Mouse (Mus musculus) cerebellum, postnatal 36 days (tissue): ENCODE results near the gene Fgfr2.

ENCODE experiments used
- DNase-seq, 2 experiments: peaks; one replicate each; pipeline ENCODE4 v3.0.0; 2021 to 2022; ENCODE audit warnings: mixed read lengths in 2 of 2

Gene Fgfr2

DNA sequence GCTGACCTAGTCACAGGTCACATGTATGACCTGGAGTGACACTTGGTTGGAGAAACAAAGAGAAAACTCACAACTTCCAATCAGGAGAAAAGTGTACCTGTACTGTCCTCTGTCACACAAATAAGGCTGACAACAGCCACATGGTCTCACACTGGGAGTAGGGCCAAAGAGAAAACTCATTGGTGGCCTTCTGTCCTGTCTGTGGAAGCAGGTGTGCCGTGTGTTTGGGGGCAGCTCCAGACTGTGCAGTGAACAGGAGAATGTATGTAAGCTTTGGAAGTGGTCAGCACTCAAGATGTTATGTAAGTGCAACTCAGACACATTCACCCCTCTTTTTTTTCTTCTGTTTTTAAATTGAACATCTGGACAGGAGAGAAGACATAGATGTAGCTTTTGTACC is 2421.8 kb downstream of the Fgfr2 start:
- no peak for DNase-seq

DNA sequence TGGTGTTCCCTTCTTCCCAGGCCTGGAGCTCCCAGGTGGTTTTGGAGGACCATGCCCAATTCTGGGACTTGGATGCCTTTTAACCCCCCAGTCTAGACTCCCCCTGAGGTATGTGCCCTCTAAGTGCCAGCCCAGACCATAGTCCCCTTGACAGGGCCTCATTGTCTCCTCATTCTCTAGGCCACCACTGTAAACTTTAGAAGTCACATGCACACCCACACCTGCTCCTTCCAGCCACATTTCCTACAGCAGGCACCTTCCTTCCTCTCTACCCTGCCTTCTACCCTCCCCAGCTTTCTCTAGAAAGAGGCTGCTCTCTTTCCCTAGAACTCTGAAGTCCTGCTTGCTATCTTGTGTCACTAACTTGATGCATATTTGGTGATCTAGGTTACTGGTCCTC is 2424.7 kb downstream of the Fgfr2 start:
- DNase-seq, result no peak

DNA sequence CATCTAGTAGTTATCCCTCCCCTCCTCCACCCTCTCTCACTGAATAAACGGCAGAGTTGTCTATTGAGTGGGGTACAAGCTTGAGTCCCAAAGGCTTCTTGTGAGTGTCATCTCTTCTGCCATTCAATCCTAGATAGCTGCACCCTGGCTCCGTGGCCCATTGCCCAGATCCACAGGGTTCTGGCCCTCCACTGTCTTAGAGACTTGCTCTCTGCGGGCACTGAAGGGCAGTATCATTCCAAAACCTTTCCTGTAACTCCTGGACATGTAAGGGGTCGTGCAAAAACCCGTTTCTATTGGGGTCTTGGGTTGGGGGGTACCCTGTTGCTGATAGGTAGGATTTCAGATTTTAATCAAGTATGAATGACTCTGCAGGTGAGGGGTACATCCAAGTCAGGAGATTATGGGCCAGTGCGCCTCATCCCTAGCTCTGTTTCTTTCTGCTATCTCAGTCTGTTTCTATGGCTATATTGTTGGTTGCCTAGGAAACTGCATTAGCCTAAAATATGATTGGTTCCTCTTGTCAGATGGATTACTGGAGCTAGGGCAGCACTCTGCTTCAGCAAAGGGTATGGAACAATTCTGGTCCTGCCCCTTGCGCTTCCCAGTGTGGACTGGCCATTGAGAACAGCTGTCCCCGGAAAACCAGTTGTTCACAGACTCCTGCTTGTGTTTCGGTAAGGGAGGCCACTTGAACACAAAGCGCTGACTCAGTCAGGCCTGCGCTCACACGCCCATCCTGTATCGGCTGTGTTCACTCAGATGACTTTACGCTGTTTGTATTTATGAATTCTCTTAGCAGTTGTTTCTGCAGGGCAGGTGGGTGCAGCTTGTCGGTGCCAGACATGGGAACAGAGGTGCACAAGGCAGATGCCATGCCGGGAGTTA is 2426.6 kb downstream of the Fgfr2 start:
- peak; percentile 49 to 54 for DNase-seq

DNA sequence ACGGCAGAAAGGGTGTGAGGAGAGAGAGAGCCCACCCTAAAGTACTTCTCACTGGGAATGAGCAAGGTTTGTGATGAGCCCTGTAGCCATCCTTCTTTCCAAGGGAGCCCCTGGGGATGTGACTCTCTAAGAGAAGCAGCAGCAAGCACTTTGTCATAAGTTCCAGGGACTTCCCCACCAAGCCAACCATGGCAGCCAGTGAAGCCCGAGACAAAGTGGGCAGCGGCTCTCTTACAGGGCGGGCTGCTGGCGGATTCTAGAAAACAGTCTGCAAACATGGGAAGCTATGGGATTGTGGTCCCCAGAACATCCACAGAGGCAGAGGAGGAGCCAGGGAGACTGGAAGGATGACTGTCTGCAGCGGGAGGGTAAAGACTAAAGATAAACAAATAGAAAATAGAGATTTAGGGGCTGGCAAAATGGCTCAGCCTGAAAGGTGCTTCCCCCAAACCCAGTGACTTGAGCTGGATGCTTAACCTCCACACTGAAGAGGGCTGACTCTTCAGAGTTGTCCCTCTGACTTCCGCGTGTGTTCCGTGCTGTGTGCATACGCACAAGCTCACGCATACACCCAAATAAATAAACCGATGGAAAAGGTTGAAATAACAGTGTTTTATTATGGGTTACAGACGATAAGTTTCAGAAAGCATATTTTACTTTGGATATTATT is 2427.3 kb downstream of the Fgfr2 start:
- DNase-seq, result no peak

DNA sequence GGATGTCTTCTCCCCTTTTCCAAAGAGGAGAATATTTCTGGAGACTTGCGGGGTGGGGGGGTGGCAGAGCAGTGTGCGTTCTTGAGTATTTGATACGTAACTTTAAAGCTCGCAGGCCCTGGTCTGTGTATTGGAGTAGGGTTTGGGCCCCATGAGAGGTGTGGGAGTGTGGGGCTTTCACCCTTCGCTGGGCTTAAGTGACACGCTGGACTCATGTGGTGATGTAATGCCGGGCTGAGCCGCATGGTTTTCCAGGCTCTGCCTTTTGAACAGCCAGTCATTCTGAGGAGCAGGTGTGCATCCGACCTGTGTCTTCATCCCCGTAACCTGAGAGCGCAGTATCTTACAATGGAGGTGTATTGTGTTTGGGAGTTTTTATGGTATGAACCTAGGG is 2429.4 kb downstream of the Fgfr2 start:
- DNase-seq, result peak; percentile 62

DNA sequence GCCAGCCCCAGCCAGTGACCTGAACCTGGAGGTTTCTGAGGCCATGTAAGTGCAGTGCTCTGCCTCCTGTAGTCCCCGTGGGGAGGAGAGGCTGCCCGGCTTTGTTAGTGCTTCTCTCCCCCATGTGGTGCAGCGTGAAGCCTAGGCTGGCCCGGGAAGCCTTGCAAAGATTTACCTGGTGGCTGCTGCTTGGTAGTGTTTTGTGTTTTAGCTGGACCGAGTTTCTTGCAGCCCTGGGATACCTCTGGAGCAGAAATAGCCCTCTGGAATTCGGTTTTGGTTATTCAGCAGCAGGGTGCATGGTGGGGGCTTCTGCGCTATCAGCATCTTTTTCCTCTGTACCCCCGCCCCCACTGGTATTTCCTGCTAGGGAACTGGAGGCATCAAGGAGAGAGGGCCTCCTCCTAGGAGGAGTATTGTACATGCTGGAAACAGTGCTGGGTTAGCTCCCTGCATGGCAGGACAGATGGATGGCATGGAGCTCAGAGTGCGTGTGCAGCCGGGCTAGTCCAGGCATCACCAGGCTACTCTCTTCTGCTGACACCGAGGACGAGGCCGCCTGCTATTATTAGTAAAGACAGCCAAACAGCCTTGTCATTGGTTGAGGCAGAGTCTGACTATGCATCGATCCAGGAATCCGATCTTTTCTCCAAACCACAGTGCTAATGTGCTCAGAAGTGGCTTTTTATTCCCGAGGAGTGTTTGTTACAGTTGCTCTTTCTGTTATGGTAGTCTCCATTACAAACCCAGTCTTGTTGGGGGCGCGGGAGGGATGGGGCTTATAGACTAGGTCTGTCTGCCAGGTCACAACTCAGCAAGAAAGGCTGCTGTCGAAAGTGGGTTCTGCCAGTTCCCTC is 2430.0 kb downstream of the Fgfr2 start:
- peak; percentile 67 to 75 for DNase-seq

DNA sequence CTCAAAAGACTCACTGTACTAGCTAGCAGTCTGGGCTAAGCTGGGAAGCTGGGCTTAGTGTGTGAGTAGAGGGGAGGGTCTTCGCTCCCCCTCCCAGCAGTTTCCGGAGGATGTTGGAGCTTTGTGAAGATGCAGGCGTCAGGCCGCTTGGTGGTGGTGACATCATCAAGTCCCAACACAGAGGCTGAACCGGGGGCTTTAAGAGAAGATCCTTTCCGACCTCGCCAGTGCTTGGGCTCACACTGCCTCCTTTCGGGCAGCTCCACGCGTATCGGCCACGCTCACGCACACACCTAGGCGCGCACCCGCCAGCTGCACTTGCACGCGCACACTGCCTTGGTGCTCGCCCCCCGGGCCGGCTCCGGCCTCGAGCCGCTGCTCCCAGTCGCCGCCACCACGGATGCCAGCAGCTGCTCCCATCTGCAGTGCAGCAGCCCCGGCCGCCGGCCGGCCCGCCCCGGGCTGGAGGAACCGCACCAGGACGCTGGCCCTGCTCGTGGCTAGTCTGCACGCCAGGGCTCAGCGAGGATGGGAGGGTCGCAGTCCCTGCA is 2430.7 kb downstream of the Fgfr2 start:
- peak; percentile 77 to 83 for DNase-seq

DNA sequence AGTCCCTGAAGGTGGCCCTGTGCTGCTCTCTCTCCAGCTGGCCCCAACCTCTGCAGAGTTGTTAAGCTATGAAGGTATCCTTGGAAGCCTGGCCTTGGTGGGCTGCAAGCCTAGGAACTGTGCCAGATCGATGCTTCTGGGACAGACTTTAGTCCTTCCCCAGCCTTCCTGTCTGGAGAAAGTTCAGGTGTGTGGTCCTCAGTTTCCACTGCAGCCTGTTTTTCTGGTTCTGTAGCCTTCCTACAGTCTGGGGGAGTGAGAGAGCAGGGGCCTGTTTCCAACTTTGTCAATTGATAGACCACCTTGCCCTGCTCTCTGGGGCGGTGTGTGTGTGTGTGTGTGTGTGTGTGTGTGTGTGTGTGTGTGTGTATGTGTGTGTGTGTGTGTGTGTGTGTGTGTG is 2431.2 kb downstream of the Fgfr2 start:
- DNase-seq, result no peak

DNA sequence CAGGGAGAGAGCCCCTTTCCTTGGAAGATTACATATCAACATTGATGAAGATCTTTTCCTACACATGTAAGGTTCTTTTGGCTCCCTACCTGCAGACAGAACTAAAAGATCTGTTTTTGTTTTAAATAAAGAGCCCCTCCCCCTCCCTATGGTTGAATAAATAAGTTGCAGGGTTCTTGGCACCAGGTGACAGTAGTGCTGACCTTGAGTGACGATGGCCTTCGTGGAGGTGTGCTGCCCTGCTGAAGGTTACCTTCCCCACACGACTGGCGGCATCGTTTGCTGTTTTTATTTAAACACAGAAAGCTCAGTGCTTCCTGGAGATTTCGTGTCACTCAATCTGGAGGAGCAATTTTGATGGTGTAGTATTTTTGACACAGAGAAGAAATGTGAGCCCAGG is 2432.3 kb downstream of the Fgfr2 start:
- no peak for DNase-seq

DNA sequence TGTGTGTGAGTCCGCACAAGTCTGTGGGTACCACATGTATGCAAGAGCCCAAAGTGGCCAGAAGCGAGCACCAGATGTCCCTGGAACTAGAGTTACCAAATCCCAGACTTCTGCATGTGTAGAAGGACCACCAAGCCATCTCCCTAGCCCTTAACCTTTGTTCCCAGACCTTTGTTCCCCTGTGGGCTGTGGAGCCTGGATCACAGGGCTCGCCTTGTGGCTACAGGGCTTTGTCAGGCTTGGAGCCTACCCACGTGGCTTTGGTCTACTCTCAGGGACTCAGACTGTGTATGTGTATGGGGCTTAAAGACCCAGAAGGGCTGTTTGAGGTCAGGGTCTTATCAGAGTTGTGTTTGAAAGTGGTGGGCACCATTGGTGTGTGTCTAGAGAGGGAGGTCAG is 2434.5 kb downstream of the Fgfr2 start:
- DNase-seq, result no peak

DNA sequence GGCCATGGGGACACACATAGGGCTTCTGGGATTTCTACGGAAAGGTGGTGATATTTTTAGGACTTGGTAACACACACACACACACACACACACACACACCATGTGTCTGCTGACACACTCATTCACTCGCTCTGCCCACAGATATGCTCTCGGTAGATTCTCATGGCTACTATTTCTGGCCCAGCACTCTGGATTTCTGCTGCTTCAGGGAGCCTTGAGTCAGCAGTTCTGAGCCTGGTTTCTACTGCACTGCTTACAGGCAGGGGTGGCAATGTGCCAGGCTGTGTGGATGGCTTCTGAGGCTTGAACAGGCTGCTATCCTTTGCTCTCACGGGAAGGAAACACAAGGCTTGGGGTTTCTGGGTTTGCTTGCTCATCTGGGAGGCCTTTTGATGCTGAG is 2441.4 kb downstream of the Fgfr2 start:
- DNase-seq, result peak; percentile 78 to 84

DNA sequence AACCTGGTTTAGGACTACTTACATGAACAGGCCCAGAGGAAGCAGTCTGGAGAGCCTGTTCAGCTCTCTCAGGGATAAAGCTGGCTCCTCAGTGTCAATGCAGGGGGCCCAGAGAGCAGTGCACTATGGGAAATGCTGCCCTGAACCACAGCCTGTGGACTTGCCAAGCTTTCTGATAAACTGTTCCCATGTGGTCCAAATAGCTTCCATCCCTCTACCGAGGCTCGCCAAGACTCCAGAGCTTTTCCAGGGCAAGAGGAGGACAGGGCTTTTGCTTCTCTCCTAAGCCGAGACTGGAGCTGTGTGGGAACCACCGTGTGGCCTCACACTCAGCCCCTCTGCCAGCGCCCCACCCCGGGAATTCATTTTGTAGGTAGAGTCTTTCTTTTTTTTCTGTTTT is 2444.7 kb downstream of the Fgfr2 start:
- DNase-seq, result no peak

DNA sequence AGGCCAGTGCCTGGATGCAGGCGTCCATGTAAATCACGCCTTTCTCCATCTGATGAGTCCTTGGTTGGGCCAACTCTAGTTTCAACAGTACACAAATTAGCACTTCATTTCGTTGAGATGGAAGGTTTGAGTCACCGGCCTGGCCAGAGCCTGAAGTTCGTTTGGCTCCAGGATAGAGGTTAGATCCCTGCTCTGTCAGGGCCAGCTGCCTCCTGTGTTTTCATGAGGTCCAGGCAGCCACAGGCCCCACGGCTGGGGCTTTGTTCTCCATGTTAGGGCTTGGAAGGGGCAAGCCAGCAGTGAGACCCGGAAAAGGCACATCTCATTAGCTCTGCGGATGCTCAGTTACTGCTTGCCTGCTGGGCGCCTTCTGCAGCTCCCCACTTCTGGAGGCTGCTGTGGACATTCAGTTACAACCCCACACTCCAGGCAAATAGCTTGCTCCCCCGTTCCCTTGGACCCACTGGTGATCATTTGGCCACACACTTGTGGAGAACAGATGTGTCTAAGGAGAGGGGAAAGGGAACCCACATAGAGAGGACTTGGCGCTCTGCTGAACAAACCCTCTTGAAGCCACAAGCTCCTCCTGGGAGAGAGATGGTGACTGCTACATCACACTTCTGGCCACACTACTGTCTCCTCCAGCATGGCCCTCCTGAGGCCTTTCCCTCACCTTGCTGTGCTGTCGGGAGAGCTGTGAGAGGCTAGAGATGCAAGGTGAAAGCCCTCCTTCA is 2445.4 kb downstream of the Fgfr2 start:
- DNase-seq, result no peak

DNA sequence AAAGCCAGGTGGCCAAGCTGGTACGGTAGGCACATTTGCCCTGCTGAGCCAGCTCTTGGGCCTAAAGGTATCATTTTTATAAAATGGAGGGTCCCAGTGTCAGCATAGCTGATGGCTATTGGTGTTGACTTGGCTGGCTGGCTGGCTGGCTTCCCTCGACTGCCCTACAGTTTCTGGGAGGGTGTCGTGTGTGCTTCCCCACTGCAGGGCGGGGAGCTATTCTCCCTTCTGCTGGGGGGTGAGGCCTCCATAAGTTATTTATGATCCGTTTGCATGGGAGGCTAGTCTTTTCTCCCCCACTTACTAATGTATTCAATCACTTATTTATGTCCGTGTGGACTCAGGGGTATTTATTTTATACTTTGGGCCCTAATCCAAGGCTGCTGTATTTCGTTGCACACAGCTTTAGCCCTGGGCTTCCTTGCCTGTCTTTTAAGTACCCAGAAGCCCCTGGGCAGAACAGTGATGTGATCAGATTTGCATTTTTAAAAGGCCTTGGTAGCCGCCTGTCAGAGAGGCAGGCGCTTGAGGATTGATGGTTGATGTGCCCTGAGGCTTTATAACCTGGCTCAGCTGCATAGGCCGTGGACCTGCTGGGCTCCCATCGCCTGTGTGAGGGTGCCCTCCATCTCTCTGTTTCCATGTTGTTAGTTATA is 2446.1 kb downstream of the Fgfr2 start:
- no peak for DNase-seq

DNA sequence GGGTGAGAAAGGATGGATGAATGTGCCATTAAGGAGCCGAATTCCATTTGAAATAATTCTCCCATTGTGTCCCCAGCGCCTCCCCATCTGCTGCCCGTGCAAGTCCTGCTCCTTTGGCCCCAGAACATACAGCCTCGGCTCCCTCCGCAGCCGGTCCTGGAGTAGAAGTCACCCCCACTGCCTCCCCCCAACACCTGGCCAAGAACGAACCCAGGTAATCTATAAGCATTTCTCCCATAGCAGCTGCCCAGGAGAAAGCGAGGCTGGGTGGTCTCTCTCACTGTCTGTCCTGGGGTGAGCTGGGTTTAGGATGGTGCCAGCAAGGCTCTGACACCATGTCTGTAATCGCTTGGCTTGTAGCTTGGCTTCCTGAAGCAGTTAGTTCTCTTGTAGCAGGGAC is 2448.6 kb downstream of the Fgfr2 start:
- DNase-seq, result no peak

DNA sequence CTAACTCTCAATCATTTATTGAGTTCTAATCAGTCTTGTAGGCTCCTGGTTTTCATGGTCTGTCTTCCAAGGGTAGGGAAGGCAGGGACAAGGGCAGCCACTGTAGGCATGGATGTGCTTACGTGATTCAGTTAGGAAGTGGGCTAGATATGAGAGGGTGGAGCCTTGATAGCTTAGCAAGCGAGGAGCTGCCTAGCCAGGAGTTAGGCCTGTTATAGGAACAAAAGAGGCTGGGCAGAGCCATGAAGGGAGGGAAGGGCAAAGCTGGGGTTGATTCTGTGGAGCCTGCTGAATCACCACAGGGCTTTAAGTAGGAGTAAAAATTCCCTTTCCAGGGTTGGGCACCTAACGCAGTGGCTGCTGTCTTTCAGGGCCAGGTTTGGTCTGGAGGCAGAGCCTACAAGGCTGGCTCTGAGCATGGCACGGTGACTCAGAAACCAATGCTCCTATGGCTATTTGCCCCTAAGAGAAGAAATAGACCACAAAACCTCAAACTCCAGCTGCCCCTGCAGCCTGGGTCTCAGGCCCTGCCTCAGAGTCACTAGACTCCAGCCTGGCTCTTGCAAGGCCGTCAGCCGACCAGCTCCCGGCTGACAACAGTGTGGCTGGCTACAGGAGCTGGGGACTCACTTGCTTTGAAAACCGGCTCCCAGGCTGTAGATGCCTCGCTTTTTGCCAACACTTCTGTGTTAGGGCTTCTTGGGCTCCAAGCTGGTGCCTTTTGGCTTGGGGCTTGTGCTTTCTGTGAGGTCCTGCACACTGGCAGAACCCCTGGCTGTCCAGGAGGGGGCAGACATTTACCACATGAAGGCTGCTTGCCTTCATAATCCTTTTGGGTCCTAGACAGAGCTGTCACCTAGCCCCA is 2449.7 kb downstream of the Fgfr2 start:
- DNase-seq, result peak; percentile 56 to 58

DNA sequence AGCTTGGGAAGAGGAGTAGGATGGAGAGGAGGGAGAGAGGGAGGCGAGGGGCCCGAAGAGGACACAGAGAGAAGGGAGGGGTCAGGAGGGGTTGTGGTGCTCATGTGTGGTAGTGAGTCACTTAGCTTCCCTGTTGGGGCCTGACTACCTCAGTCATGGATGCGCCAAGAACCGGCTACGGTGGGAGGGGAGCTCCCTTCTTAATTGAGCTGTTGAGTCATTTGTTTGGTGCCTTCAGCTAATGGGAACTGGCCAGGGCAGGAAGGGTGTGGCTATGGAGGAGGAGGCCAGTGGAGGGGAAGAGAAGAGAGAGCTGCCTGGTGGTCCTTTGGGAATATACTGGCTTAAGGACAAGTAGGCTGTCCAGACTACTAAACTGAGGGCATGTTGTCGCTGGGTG is 2451.8 kb downstream of the Fgfr2 start:
- no peak for DNase-seq

DNA sequence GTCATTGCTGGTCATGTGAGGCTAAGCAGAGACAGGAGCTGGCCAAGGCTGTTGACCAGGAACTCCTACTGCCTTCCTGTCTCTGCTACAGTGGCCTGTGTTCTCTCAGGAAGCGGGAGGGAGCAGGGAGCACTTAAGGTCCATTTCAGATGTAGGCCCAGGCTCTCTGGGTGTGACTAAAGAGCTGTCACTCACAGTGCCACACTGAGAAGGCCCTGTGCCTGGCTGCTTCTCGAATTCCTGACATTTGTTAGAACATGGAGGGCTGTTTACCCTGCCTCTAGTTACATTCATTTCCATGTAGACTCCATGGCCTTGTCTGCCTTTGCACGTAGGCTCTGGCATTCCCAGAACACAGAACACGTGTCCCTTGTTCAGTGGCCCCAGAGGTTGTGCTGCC is 2452.8 kb downstream of the Fgfr2 start:
- DNase-seq, result no peak

DNA sequence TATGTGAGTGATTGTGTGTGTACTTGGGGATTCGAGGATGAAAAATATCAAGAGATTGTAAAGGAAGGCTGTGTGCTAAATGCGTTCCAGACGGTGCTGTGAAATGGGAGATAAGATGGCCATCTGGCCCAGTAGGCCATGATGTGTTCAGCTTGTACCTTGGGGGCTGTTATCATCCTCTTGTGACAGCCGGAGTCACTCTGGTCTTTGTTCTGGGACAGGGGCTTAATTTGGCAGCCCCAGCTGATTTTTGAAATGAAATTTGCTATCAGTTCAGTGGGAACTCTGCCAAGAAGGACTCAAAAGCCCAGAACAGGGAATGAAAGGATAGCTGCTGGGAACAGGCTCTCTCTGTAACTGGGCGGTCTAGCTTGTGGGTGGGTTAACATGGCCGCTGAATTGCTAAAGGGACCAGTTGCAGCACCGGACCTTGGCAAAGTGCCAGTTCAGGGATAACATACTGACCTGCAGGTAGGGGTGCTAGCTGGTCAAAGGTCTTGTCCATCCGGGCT is 2453.7 kb downstream of the Fgfr2 start:
- DNase-seq, result peak; percentile 25 to 26

DNA sequence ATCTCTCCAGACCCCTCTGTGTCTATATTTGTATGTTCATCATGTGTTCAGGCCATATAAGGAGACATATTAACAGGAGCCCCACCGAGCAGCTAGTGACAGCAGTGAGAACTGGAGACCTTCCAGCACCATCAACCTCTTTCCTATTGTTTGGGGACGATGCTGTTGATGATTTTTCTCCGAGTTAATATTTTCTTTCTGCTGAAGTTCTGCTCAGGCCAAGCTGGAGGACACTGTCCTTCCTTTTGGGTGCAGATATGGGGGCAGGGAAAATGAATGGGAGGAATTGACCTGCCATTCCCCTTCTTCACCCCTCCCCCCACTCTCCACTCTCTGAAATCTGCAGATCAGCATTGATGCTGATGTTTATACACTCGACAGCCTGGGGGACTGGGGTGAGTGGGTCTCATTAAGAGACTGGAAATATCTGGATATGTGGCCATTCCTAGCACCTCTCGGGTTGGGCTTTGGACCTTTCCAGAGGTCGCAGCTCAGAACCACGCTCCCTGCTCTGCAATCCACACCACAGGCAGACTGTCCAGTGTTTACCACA is 2454.3 kb downstream of the Fgfr2 start:
- no peak for DNase-seq
